Mouse (Mus musculus): ENCODE measurements around the gene Abl2. TPM values are rescaled to one million over a fixed set of nuclear protein-coding genes. Genes with fewer than 3 reads are reported as not detected.

The Abl2 gene
- total RNA-seq, 2 experiments from 2014 or later: 21.2 to 26.1 TPM

DNA sequence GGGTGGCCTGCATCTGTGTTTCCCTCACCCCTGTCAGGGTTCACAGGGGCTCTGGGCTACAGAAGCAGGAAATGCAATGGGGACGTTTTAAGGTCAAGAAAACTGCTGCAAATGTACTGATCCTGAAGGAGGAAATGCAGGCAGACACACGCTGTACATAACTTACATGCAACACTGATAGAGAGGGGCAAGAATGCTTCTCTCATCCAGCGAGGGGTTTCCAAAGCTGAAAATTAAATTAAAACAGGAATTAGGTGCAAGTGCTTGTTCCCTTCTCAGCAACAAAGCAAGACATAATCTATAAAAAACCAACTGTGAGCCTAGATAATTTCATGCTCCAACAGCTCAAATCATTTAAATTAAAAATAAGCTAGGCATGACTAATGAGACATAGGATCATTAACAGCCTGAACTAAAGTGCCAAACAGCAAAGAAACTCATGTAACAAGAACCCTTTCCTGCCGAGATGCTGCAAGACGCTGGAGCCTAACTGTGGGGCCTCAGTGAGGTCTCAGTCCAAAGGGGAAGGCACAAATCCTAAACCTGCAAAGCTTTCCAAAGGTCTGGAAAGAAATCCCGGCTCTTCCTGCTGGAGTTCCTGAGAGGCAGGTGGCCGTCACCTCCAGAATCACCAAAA, 127.6 kb downstream of the Abl2 start:
- no peak for TF ChIP-seq CTCF (IDR thresholded peaks at IDR 0.05)
- no peak overlapping the region for H3K4me3 ChIP-seq
- no peak overlapping the region for H3K27ac ChIP-seq
- no peak for DNase-seq
- intact Hi-C loops (cut with DNase I): no loop called here

Other genes with a start within 250 kb of the Abl2 start
- gene Nphs2, start 248.1 kb upstream of the Abl2 start, total RNA-seq (2021): not detected
- 100 to 1,000 TPM; 364 to 454 TPM for gene Gm2000, start 192.7 kb upstream of the Abl2 start, total RNA-seq (2021)
- gene Axdnd1, start 137.6 kb upstream of the Abl2 start, total RNA-seq (2021): not detected
- 1 to 10 TPM; 3.5 to 3.9 TPM for gene Soat1, start 84.5 kb upstream of the Abl2 start, total RNA-seq (2021)
- 10 to 100 TPM; 42.9 to 49.5 TPM for gene Gm10031, start 34.8 kb upstream of the Abl2 start, total RNA-seq (2021)
- gene Tor3a, start 115.6 kb downstream of the Abl2 start, total RNA-seq (2021): 1 to 10 TPM; 4.9 to 5.4 TPM
- 10 to 100 TPM; 28.5 to 35.2 TPM for gene Fam20b, start 160.3 kb downstream of the Abl2 start, total RNA-seq (2021)